Mouse (Mus musculus): ENCODE results near the gene Msh2. TPM values are rescaled to one million over a fixed set of nuclear protein-coding genes. Genes with fewer than 3 reads are reported as not detected.
"Not testable (repeated sequence)": the region's sequence is repeated elsewhere in the genome, so short reads cannot be mapped to it uniquely, and the experiment has no call there.

Msh2 gene
- total and polyA plus RNA-seq, 2 experiments from 2014 or later, result 29.7 to 47.1 TPM

DNA sequence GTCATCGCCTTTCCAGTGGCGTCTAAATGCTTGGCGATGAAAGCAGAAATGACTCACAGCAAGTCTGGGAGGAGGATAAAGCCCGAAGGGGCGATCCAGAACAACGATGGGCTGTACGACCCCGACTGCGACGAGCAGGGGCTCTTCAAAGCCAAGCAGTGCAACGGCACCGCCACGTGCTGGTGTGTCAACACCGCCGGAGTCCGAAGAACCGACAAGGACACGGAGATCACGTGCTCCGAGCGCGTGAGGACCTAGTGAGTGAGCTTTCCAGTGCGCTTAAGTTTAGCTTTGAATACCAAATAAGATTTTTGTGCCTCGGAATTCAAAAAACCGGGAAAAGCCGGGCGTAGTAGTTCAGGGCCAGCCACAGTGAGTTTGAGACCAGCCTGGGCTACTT lies 31.9 kb upstream of the Msh2 start:
- no peak for ATAC-seq (ENCODE audit: low FRiP score)
- TF ChIP-seq CTCF (IDR thresholded peaks at IDR 0.05), result no peak
- no peaks in the 10 kb centered on the region for H3K9me3 ChIP-seq (ENCODE audit: low read length)
- H3K4me2 ChIP-seq (ENCODE audit: low read depth, low read length, poor library complexity, severe bottlenecking), result no peak overlapping the region
- no peak overlapping the region for H3K27ac ChIP-seq (ENCODE audit: low read depth, low read length)
- H3K4me3 ChIP-seq (ENCODE audit: low read depth, low read length), result no peak overlapping the region
- H3K9ac ChIP-seq (replicated peaks; ENCODE audit: low read length, poor library complexity, severe bottlenecking), result no peak overlapping the region
- 0 out of 2 replicates have a peak, but pooled peaks cover 3% of the 10 kb centered on the region for H3K4me1 ChIP-seq (ENCODE audit: insufficient read depth, low read length)
- no peaks in the 10 kb centered on the region for H3K36me3 ChIP-seq (ENCODE audit: insufficient read depth, low read length)
- 95% methylated on average over 27 of the region's 27 CpGs for WGBS
- peaks cover 13% of the 10 kb centered on the region for H3K27me3 ChIP-seq (ENCODE audit: insufficient read depth, low read length)
- no peak for DNase-seq (ENCODE audit: low spot score)

DNA sequence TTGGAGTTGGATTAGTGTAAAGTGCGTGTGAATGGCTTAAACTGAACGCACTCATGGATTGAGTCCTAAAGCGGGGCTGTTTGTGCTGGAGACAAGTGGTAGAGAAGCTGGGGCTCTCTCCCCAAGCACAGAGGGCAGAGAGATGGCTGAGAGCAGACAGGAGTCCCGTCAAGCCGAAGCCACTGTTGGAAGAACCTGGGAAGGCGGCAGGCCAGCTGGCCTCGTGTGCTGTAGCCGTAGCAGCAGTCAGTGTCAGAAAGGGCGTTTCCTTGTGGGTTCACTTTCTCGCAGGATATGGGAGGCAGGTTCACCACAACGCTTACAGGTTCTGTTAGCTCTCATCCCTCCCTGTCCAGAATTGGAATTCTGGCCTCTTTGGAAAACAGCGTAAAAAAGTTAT lies 31.1 kb upstream of the Msh2 start:
- no peak for TF ChIP-seq CTCF (IDR thresholded peaks at IDR 0.05)
- Histone ChIP-seq H3K9me3 (ENCODE audit: low read length) (no peaks in the 10 kb centered on the region), H3K4me1 (ENCODE audit: insufficient read depth, low read length) (0 out of 2 replicates have a peak, but pooled peaks cover 3% of the 10 kb centered on the region), H3K9ac (replicated peaks; ENCODE audit: low read length, poor library complexity, severe bottlenecking) (no peak overlapping the region), H3K27ac (ENCODE audit: low read depth, low read length) (no peak overlapping the region), H3K27me3 (ENCODE audit: insufficient read depth, low read length) (peaks cover 6% of the 10 kb centered on the region; the same call in 1 of the 2 replicates), H3K4me3 (ENCODE audit: low read depth, low read length) (no peak overlapping the region), H3K36me3 (ENCODE audit: insufficient read depth, low read length) (no peaks in the 10 kb centered on the region), H3K4me2 (ENCODE audit: low read depth, low read length, poor library complexity, severe bottlenecking) (no peak overlapping the region)
- no peak for ATAC-seq (ENCODE audit: low FRiP score)
- 88% methylated on average over 12 of the region's 12 CpGs for WGBS
- DNase-seq (ENCODE audit: low spot score), result no peak

DNA sequence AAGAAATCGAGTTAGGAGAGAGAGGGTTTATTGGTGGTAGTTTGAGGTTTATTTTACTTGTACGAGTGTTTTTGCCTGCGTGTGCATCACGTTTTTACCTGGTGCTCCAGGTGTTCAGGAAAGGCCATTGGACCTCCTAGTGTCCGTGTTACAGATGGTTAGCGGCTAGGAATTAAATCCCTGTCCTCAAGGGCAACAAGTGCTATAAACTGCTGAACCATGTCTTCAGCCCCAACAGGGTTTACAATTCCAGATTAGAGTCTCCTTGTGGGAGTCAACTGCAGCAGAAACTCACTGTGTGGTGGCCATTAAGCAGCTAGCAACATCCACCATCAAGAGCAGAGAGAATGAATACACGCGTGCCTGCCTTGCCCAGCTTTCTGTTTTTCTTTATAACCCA lies 29.4 kb upstream of the Msh2 start:
- DNase-seq (ENCODE audit: low spot score), result no peak
- Histone ChIP-seq H3K27me3 (ENCODE audit: insufficient read depth, low read length) (0 out of 2 replicates have a peak, but pooled peaks cover 4% of the 10 kb centered on the region), H3K4me3 (ENCODE audit: low read depth, low read length) (no peak overlapping the region), H3K4me1 (ENCODE audit: insufficient read depth, low read length) (no peaks in the 10 kb centered on the region), H3K27ac (ENCODE audit: low read depth, low read length) (no peak overlapping the region), H3K9me3 (ENCODE audit: low read length) (no peaks in the 10 kb centered on the region), H3K9ac (replicated peaks; ENCODE audit: low read length, poor library complexity, severe bottlenecking) (no peak overlapping the region), H3K36me3 (ENCODE audit: insufficient read depth, low read length) (no peaks in the 10 kb centered on the region), H3K4me2 (ENCODE audit: low read depth, low read length, poor library complexity, severe bottlenecking) (no peak overlapping the region)
- TF ChIP-seq CTCF (IDR thresholded peaks at IDR 0.05), result no peak
- WGBS, result 88% methylated on average over 8 of the region's 8 CpGs
- ATAC-seq (ENCODE audit: low FRiP score), result no peak

DNA sequence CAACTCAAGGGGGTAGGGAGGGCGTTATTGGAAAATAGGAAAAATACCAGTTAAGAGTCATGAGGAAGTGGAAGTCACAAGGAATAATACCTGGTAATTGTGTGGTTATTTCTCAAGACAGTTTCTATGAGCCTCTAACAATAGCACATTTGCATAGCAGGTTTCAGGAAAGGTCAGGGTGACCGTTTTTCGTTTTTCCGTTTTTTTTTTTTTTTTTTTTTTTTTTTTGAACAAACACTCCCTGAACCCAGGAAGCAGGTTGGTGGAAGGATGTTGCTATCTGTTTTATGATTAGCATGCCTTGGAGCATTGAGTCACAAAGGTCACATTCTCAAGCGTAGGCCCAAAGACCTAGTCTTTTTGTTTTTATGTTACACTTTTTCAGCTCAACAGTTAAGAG lies 16.5 kb upstream of the Msh2 start:
- WGBS, result 89% methylated on average over 5 of the region's 5 CpGs
- ATAC-seq (ENCODE audit: low FRiP score); H3K4me3 ChIP-seq (ENCODE audit: low read depth, low read length); H3K27ac ChIP-seq (ENCODE audit: low read depth, low read length); H3K9ac ChIP-seq (replicated peaks; ENCODE audit: low read length, poor library complexity, severe bottlenecking); H3K9me3 ChIP-seq (ENCODE audit: low read length); DNase-seq (ENCODE audit: low spot score); H3K36me3 ChIP-seq (ENCODE audit: insufficient read depth, low read length); H3K4me1 ChIP-seq (ENCODE audit: insufficient read depth, low read length); H3K4me2 ChIP-seq (ENCODE audit: low read depth, low read length, poor library complexity, severe bottlenecking); H3K27me3 ChIP-seq (ENCODE audit: insufficient read depth, low read length): not testable (repeated sequence)

DNA sequence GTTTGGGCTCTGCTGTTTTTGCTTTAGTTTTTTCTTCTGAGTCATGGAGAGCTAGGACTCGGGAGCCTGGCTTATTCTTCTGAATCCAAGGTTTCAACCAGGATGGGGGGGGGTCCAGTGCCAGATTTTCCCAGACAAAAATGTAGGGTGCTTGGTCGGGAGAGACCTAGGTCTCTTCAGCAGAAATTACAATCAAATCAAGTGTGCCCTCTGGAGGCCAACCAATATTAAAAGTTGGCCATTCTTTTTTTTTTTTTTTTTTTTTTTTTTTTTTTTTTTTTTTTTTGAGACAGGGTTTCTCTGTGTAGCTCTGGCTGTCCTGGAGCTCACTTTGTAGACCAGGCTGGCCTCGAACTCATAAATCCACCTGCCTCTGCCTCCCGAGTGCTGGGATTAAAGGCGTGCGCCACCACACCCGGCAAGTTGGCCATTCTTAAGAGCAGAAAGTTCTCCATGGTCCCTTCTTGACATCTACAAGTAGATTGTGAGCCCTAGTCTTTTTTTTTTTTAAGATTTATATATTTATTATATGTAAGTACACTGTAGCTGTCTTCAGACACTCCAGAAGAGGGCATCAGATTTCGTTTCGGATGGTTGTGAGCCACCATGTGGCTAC lies 10.1 kb upstream of the Msh2 start:
- not testable (repeated sequence) for H3K36me3 ChIP-seq (ENCODE audit: insufficient read depth, low read length); H3K27ac ChIP-seq (ENCODE audit: low read depth, low read length); H3K27me3 ChIP-seq (ENCODE audit: insufficient read depth, low read length); H3K4me2 ChIP-seq (ENCODE audit: low read depth, low read length, poor library complexity, severe bottlenecking); ATAC-seq (ENCODE audit: low FRiP score); H3K9me3 ChIP-seq (ENCODE audit: low read length); H3K9ac ChIP-seq (replicated peaks; ENCODE audit: low read length, poor library complexity, severe bottlenecking); H3K4me1 ChIP-seq (ENCODE audit: insufficient read depth, low read length); H3K4me3 ChIP-seq (ENCODE audit: low read depth, low read length)
- WGBS, result 87% methylated on average over 9 of the region's 9 CpGs
- DNase-seq (ENCODE audit: low spot score), result peak; percentile 22
- TF ChIP-seq CTCF (IDR thresholded peaks at IDR 0.05), result peak; percentile 42

DNA sequence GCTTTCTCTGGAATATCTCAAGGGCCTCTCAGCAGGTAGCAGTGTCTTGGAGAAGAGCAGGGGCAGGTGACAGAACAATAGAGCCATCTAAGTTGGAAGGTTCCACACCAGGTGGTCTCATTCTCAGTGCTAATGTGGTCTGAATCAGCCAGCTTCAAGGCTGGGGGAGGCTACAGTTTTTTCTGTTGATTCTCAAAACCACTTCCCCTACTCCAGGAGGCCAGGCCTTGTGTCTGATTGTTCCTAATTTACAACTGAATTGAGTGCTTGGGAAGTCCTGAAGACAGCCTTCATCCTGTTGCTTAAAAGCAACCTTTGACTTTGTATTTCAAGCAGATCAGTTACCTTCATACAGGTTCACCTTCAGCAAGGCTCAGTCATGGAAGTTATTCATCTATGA lies 7.9 kb upstream of the Msh2 start:
- Histone ChIP-seq H3K27me3 (ENCODE audit: insufficient read depth, low read length) (no peaks in the 10 kb centered on the region), H3K4me3 (ENCODE audit: low read depth, low read length) (no peak overlapping the region), H3K9me3 (ENCODE audit: low read length) (no peaks in the 10 kb centered on the region), H3K27ac (ENCODE audit: low read depth, low read length) (no peak overlapping the region), H3K4me2 (ENCODE audit: low read depth, low read length, poor library complexity, severe bottlenecking) (no peak overlapping the region), H3K4me1 (ENCODE audit: insufficient read depth, low read length) (no peaks in the 10 kb centered on the region), H3K9ac (replicated peaks; ENCODE audit: low read length, poor library complexity, severe bottlenecking) (no peak overlapping the region), H3K36me3 (ENCODE audit: insufficient read depth, low read length) (no peaks in the 10 kb centered on the region)
- DNase-seq (ENCODE audit: low spot score) (no peak), ATAC-seq (ENCODE audit: low FRiP score) (no peak)
- no peak for TF ChIP-seq CTCF (IDR thresholded peaks at IDR 0.05)
